Mouse (Mus musculus) stomach, postnatal 0 days (tissue): Measurements from ENCODE around the gene Stim1. TPM values are rescaled to one million over a fixed set of nuclear protein-coding genes. Genes with fewer than 3 reads are reported as not detected.

ENCODE experiments used
- ATAC-seq: fragments of 200-750 bp; cut with Nextera tagmentation; 2 replicates; pipeline ENCODE4 v1.8.0; 2017; ENCODE audit not compliant: low FRiP score, low TSS enrichment
- DNase-seq: peaks from one replicate; pipeline ENCODE4 v3.0.0-alpha.2; 2016; ENCODE audit warnings: low spot score
- H3K27ac ChIP-seq: fragments of 300-500 bp; sonication (generic); replicated peaks from 2 replicates; pipeline ENCODE4 v1.5.1; 2014; ENCODE audit warnings: mild to moderate bottlenecking, control low read depth
- H3K27me3 ChIP-seq: fragments of 300-500 bp; sonication (generic); 2 replicates; pipeline ENCODE4 v1.6.1; 2014; ENCODE audit warnings: low read length; ENCODE audit not compliant: control insufficient read depth, insufficient read depth
- H3K36me3 ChIP-seq: fragments of 300-500 bp; sonication (generic); 2 replicates; pipeline ENCODE4 v1.6.1; 2014; ENCODE audit warnings: low read length, mixed read lengths; ENCODE audit not compliant: control insufficient read depth, insufficient read depth
- H3K4me1 ChIP-seq: fragments of 300-500 bp; sonication (generic); replicated peaks from 2 replicates; pipeline ENCODE4 v1.6.1; 2014; ENCODE audit warnings: antibody characterized with exemption; ENCODE audit not compliant: control insufficient read depth, insufficient read depth
- H3K4me2 ChIP-seq: fragments of 300-500 bp; sonication (generic); replicated peaks from 2 replicates; pipeline ENCODE4 v1.6.1; 2014; ENCODE audit warnings: low read depth, mild to moderate bottlenecking, control low read depth, moderate library complexity
- H3K4me3 ChIP-seq: fragments of 300-500 bp; sonication (generic); 2 replicates; pipeline ENCODE4 v1.5.1; 2014; ENCODE audit warnings: low read depth, low read length, control low read depth
- H3K9ac ChIP-seq: fragments of 300-500 bp; sonication (generic); 2 replicates; pipeline ENCODE4 v1.6.1; 2014; ENCODE audit warnings: mild to moderate bottlenecking, low read length, control low read depth, mixed read lengths
- H3K9me3 ChIP-seq: fragments of 300-500 bp; sonication (generic); 2 replicates; pipeline ENCODE4 v1.6.1; 2016; ENCODE audit warnings: low read length; ENCODE audit not compliant: control insufficient read depth
- CTCF ChIP-seq: IDR thresholded peaks from 2 replicates; pipeline ENCODE4 v1.5.1; 2016; ENCODE audit warnings: antibody characterized with exemption, low read depth, mild to moderate bottlenecking, moderate library complexity
- EP300 ChIP-seq: optimal IDR thresholded peaks from 2 replicates; pipeline ENCODE3; 2016; ENCODE audit warnings: antibody characterized with exemption
- WGBS: fragments of 180-500 bp; shearing (Covaris S2); extraction: QIAGEN DNeasy Blood & Tissue Kit; methylation state at CpG from one replicate; pipeline ENCODE4 v1.1.7; 2014; 5-methylcytosine and 5-hydroxymethylcytosine counted together
- polyA plus RNA-seq: library from polyadenylated mRNA; unstranded; fragments of >200 nt; fragmentation: Nextera tagmentation; extraction: Ambion mirVana; gene quantifications from 2 replicates; pipeline ENCODE4 v1.2.1, GENCODE M21; 2015

The Stim1 gene
- polyA plus RNA-seq, 1 experiment from 2014 or later = 26.4 TPM

- Histone ChIP-seq H3K4me1 (peaks cover 20% of the 10 kb centered on the region), H3K4me2 (peak overlapping the region; percentile 72; the same call in 1 of the 2 replicates), H3K9me3 (no peaks in the 10 kb centered on the region), H3K36me3 (no peaks in the 10 kb centered on the region), H3K27me3 (no peaks in the 10 kb centered on the region), H3K9ac (no peak overlapping the region), H3K27ac (peak overlapping the region; percentile 45; the same call in 1 of the 2 replicates), H3K4me3 (peak overlapping the region; percentile 5; the same call in 1 of the 2 replicates)
- WGBS = 64% methylated on average over 12 of the region's 12 CpGs
- ATAC-seq = no peak
- DNase-seq = no peak
- TF ChIP-seq CTCF = no peak
- TF ChIP-seq EP300 = no peak
These were observed 20.4 kb upstream of the Stim1 start for GRCm38 (mm10) chr7:102246956-102247797.

- Histone ChIP-seq H3K27ac (peak overlapping the region; percentile 96; the same call in 1 of the 2 replicates), H3K27me3 (no peaks in the 10 kb centered on the region), H3K36me3 (no peaks in the 10 kb centered on the region), H3K4me1 (peaks cover 20% of the 10 kb centered on the region), H3K9ac (peak overlapping the region; percentile 91), H3K4me2 (peak overlapping the region; percentile 72), H3K4me3 (peak overlapping the region; percentile 88), H3K9me3 (no peaks in the 10 kb centered on the region)
- WGBS = 10% methylated on average over 16 of the region's 16 CpGs
- ATAC-seq (no peak), DNase-seq (no peak)
- TF ChIP-seq EP300 (no peak), CTCF (no peak)
These were observed 18.8 kb upstream of the Stim1 start for GRCm38 (mm10) chr7:102248691-102249404.

- Histone ChIP-seq H3K4me3 (peak overlapping the region; percentile 88), H3K4me1 (peaks cover 20% of the 10 kb centered on the region), H3K4me2 (peak overlapping the region; percentile 72), H3K27ac (peak overlapping the region; percentile 96), H3K27me3 (no peaks in the 10 kb centered on the region), H3K9me3 (no peaks in the 10 kb centered on the region), H3K36me3 (no peaks in the 10 kb centered on the region), H3K9ac (peak overlapping the region; percentile 91)
- peak; percentile 52 for DNase-seq
- ATAC-seq = peak; percentile 25
- no peak for TF ChIP-seq EP300
- no peak for TF ChIP-seq CTCF
- 0% methylated on average over 16 of the region's 23 CpGs for WGBS
These were observed 18.1 kb upstream of the Stim1 start for GRCm38 (mm10) chr7:102249531-102249895.

GRCm38 (mm10) chr7:102249896-102250630 is 17.5 kb upstream of the Stim1 start:
- Histone ChIP-seq H3K4me1 (peaks cover 16% of the 10 kb centered on the region), H3K27me3 (no peaks in the 10 kb centered on the region), H3K9ac (peak overlapping the region; percentile 91), H3K4me3 (peak overlapping the region; percentile 88), H3K27ac (peak overlapping the region; percentile 96), H3K36me3 (no peaks in the 10 kb centered on the region), H3K9me3 (no peaks in the 10 kb centered on the region), H3K4me2 (peak overlapping the region; percentile 72)
- TF ChIP-seq CTCF (no peak), EP300 (no peak)
- DNase-seq (peak; percentile 90), ATAC-seq (peak; percentile 89)
- under 1% methylated on average over 31 of the region's 49 CpGs for WGBS

GRCm38 (mm10) chr7:102250631-102251214 is 16.9 kb upstream of the Stim1 start:
- DNase-seq = peak; percentile 94
- TF ChIP-seq EP300 = no peak
- peak; percentile 85 for TF ChIP-seq CTCF
- peak overlapping the region; percentile 91 for H3K9ac ChIP-seq
- H3K4me2 ChIP-seq = peak overlapping the region; percentile 72
- 0% methylated on average over 33 of the region's 33 CpGs for WGBS
- peaks cover 12% of the 10 kb centered on the region for H3K4me1 ChIP-seq
- H3K9me3 ChIP-seq = no peaks in the 10 kb centered on the region
- H3K27me3 ChIP-seq = no peaks in the 10 kb centered on the region
- H3K27ac ChIP-seq = peak overlapping the region; percentile 96
- H3K4me3 ChIP-seq = peak overlapping the region; percentile 88
- ATAC-seq = peak; percentile 90
- H3K36me3 ChIP-seq = no peaks in the 10 kb centered on the region
